Mouse (Mus musculus) intestine, postnatal 0 days (tissue): ENCODE data around the gene Apoe. TPM values are rescaled to one million over a fixed set of nuclear protein-coding genes. Genes with fewer than 3 reads are reported as not detected.

Source experiments
- ATAC-seq: fragments of 200-750 bp; cut with Nextera tagmentation; 2 replicates; pipeline ENCODE4 v1.8.0; 2017; ENCODE audit warnings: mild to moderate bottlenecking, moderate TSS enrichment, moderate library complexity
- H3K27ac ChIP-seq: fragments of 300-500 bp; sonication (generic); 2 replicates; pipeline ENCODE4 v1.5.1; 2014; ENCODE audit warnings: mild to moderate bottlenecking, low read depth, low read length, moderate library complexity
- H3K27me3 ChIP-seq: fragments of 300-500 bp; sonication (generic); replicated peaks from 2 replicates; pipeline ENCODE4 v1.6.1; 2014; ENCODE audit warnings: low read length, mixed read lengths; ENCODE audit not compliant: control insufficient read depth, insufficient read depth
- H3K36me3 ChIP-seq: fragments of 300-500 bp; sonication (generic); 2 replicates; pipeline ENCODE4 v1.6.1; 2014; ENCODE audit warnings: mild to moderate bottlenecking, moderate library complexity; ENCODE audit not compliant: control insufficient read depth, insufficient read depth
- H3K4me1 ChIP-seq: fragments of 300-500 bp; sonication (generic); replicated peaks from 2 replicates; pipeline ENCODE4 v1.6.1; 2014; ENCODE audit warnings: antibody characterized with exemption, low read length, mixed read lengths; ENCODE audit not compliant: control insufficient read depth, insufficient read depth
- H3K4me2 ChIP-seq: fragments of 300-500 bp; sonication (generic); replicated peaks from 2 replicates; pipeline ENCODE4 v1.6.1; 2014; ENCODE audit warnings: low read depth, mild to moderate bottlenecking, moderate library complexity
- H3K4me3 ChIP-seq: fragments of 300-500 bp; sonication (generic); 2 replicates; pipeline ENCODE4 v1.5.1; 2014; ENCODE audit warnings: low read depth, low read length
- H3K9ac ChIP-seq: fragments of 300-500 bp; sonication (generic); 2 replicates; pipeline ENCODE4 v1.6.1; 2014; ENCODE audit warnings: mild to moderate bottlenecking, low read depth, low read length
- H3K9me3 ChIP-seq: fragments of 300-500 bp; sonication (generic); 2 replicates; pipeline ENCODE4 v1.6.1; 2016; ENCODE audit warnings: mixed run types; ENCODE audit not compliant: control insufficient read depth
- CTCF ChIP-seq: sonication (generic); IDR thresholded peaks from 2 replicates; pipeline ENCODE4 v1.5.1; 2016; ENCODE audit warnings: low read depth, mild to moderate bottlenecking, control low read depth, antibody characterized with exemption, moderate library complexity
- WGBS: fragments of 180-500 bp; shearing (Covaris S2); extraction: QIAGEN DNeasy Blood & Tissue Kit; methylation state at CpG from one replicate; pipeline ENCODE4 v1.1.7; 2014; 5-methylcytosine and 5-hydroxymethylcytosine counted together
- polyA plus RNA-seq: library from polyadenylated mRNA; unstranded; fragments of >200 nt; fragmentation: Nextera tagmentation; extraction: Ambion mirVana; gene quantifications from 2 replicates; pipeline ENCODE4 v1.2.1, GENCODE M21; 2015

Apoe gene
- polyA plus RNA-seq, 1 experiment from 2014 or later = 435 TPM

GRCm38 (mm10) chr7:19734178-19734666 is 35.2 kb upstream of the Apoe start:
- no peak for TF ChIP-seq CTCF
- H3K4me3 ChIP-seq = no peak overlapping the region
- H3K36me3 ChIP-seq = peaks cover 80% of the 10 kb centered on the region
- no peaks in the 10 kb centered on the region for H3K9me3 ChIP-seq
- no peaks in the 10 kb centered on the region for H3K4me1 ChIP-seq
- no peak for ATAC-seq
- no peaks in the 10 kb centered on the region for H3K27me3 ChIP-seq
- 85% methylated on average over 10 of the region's 10 CpGs for WGBS
- H3K9ac ChIP-seq = no peak overlapping the region
- no peak overlapping the region for H3K4me2 ChIP-seq
- H3K27ac ChIP-seq = no peak overlapping the region

- TF ChIP-seq CTCF = no peak
- Histone ChIP-seq H3K4me2 (no peak overlapping the region), H3K36me3 (peaks cover 93% of the 10 kb centered on the region), H3K27ac (no peak overlapping the region), H3K4me1 (no peaks in the 10 kb centered on the region), H3K4me3 (no peak overlapping the region), H3K27me3 (no peaks in the 10 kb centered on the region), H3K9me3 (no peaks in the 10 kb centered on the region), H3K9ac (no peak overlapping the region)
- WGBS = 84% methylated on average over 4 of the region's 4 CpGs
- ATAC-seq = no peak
Observed at GRCm38 (mm10) chr7:19726541-19726940, 27.6 kb upstream of the Apoe start.

- Histone ChIP-seq H3K9me3 (no peaks in the 10 kb centered on the region), H3K4me1 (no peaks in the 10 kb centered on the region), H3K4me3 (no peak overlapping the region), H3K9ac (no peak overlapping the region), H3K27ac (no peak overlapping the region), H3K36me3 (peaks cover 88% of the 10 kb centered on the region), H3K4me2 (no peak overlapping the region), H3K27me3 (no peaks in the 10 kb centered on the region)
- ATAC-seq = 0 out of 2 replicates have a peak, but pooled peaks have one; percentile 14
- no peak for TF ChIP-seq CTCF
- 81% methylated on average over 12 of the region's 12 CpGs for WGBS
Observed at GRCm38 (mm10) chr7:19724167-19724566, 25.2 kb upstream of the Apoe start.

GRCm38 (mm10) chr7:19722754-19723195 is 23.8 kb upstream of the Apoe start:
- no peak overlapping the region for H3K4me2 ChIP-seq
- no peak overlapping the region for H3K27ac ChIP-seq
- peak; percentile 44 for ATAC-seq
- no peaks in the 10 kb centered on the region for H3K4me1 ChIP-seq
- peaks cover 81% of the 10 kb centered on the region for H3K36me3 ChIP-seq
- H3K9ac ChIP-seq = no peak overlapping the region
- H3K4me3 ChIP-seq = no peak overlapping the region
- H3K27me3 ChIP-seq = no peaks in the 10 kb centered on the region
- H3K9me3 ChIP-seq = no peaks in the 10 kb centered on the region
- 0 out of 2 replicates have a peak, but pooled peaks have one; percentile 28 for TF ChIP-seq CTCF
- WGBS = 81% methylated on average over 6 of the region's 6 CpGs

- H3K27ac ChIP-seq = no peak overlapping the region
- no peaks in the 10 kb centered on the region; the same call in 1 of the 2 replicates for H3K4me1 ChIP-seq
- 90% methylated on average over 4 of the region's 4 CpGs for WGBS
- no peak for TF ChIP-seq CTCF
- H3K4me3 ChIP-seq = no peak overlapping the region
- no peaks in the 10 kb centered on the region for H3K9me3 ChIP-seq
- no peak overlapping the region for H3K4me2 ChIP-seq
- no peak for ATAC-seq
- H3K27me3 ChIP-seq = no peaks in the 10 kb centered on the region
- H3K9ac ChIP-seq = no peak overlapping the region
- H3K36me3 ChIP-seq = peaks cover 56% of the 10 kb centered on the region
Observed at GRCm38 (mm10) chr7:19719200-19719599, 20.2 kb upstream of the Apoe start.

GRCm38 (mm10) chr7:19718297-19718952 is 19.4 kb upstream of the Apoe start:
- no peaks in the 10 kb centered on the region for H3K9me3 ChIP-seq
- WGBS = 94% methylated on average over 5 of the region's 5 CpGs
- H3K36me3 ChIP-seq = peaks cover 49% of the 10 kb centered on the region
- H3K27me3 ChIP-seq = no peaks in the 10 kb centered on the region
- no peaks in the 10 kb centered on the region; the same call in 1 of the 2 replicates for H3K4me1 ChIP-seq
- no peak for ATAC-seq
- no peak overlapping the region for H3K9ac ChIP-seq
- no peak overlapping the region for H3K4me3 ChIP-seq
- no peak overlapping the region for H3K27ac ChIP-seq
- TF ChIP-seq CTCF = no peak
- H3K4me2 ChIP-seq = no peak overlapping the region
